Mouse (Mus musculus): Measurements from ENCODE around the gene Mbnl1.

Gene Mbnl1

GRCm38 (mm10) chr3:60613121-60613520 is 140.5 kb downstream of the Mbnl1 start:
- DNase-seq (ENCODE audit: low spot score) = no peak

DNA sequence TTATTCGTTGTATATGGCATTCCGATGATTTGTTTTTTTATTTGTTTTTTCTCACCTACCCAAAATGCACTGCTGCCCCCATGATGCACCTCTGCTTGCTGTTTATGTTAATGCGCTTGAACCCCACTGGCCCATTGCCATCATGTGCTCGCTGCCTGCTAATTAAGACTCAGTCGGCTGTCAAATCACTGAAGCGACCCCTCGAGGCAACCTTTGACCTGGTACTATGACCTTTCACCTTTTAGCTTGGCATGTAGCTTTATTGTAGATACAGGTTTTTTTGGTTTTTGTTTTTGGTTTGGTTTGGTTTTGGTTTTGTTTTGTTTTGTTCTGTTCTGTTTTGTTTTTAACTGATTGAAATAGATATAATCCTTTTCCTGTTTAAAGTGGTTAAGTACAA is 141.9 kb downstream of the Mbnl1 start:
- DNase-seq (ENCODE audit: low spot score) = no peak

DNA sequence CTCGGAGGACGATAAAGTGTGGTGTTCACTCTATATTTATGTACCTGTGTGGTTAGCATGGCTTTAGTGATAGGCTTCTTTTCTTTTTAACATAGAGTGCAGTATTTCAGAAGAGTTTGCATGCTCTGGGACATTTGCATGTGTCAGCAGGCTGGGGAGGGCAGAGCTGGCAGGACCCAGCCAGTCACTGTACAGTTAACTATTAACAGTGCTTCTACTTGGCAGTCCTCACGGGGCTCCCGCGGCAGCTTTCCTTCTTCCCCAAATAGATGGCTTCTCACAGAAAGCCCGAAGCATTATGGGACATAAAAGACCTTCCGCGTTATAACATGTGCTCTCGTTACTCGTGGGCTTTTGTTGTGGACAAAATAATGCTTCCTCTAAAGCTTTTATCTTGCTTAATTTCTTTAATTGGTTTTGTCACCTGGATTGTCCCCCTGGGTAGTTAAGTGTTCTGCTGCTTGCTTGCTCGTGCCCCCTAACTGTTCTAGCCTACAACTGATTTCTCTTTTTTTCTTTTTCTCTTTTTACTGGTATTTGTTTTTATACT is 142.5 kb downstream of the Mbnl1 start:
- DNase-seq (ENCODE audit: low spot score) = no peak

DNA sequence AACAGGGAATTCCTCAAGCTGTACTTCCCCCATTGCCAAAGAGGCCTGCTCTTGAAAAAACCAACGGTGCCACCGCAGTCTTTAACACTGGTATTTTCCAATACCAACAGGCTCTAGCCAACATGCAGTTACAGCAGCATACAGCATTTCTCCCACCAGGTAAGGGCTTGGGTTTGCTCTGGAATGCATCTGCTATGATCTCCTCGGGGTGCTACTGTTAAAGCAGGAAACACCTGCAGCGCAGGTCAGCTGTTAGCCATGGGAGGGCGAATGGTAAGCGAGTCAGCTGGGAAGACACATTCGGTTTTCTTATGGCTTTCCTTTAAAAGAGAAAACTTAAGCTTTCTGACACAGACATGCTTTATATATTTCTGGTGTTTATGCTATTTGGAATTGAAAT is 143.0 kb downstream of the Mbnl1 start:
- DNase-seq (ENCODE audit: low spot score) = no peak

DNA sequence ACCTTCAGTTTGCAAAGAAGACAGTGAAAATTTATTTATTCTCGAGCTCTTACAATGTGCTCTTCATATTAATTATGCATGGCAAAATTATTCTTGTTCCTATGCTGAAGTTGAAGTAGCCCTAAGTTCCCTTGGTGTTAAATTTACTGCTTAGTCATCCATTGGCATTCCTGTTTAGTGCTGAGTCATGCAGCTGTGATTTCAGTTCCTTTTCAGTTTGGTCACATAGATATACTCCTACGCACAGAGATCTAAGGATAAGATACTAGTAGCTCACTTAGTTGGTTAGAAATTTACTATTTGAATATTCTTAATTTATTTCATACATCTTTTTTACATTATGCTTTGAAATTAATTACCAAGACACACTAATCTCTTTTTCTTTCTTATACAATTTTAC is 143.5 kb downstream of the Mbnl1 start:
- DNase-seq (ENCODE audit: low spot score) = no peak

GRCm38 (mm10) chr3:60617643-60618042 is 145.0 kb downstream of the Mbnl1 start:
- DNase-seq (ENCODE audit: low spot score) = peak; percentile 15

DNA sequence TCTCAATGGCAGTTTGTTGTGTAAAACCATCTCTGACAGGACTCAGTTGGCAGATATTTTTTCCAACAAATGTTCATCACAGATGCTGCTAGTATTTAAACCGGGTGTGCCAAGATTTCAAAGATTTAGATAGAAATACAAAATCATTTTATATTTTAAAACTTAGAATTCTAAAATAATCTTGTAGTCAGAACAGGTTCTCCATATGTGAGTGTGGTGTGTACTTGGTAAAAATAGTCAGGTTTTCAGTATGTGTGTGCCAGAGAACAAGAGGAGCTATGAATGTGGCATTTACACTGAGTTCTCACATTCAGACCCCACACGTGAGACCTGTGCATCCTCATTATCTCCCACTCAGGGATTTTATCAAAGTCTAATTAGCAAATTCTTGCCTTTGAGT is 147.6 kb downstream of the Mbnl1 start:
- no peak for DNase-seq (ENCODE audit: low spot score)

GRCm38 (mm10) chr3:60631183-60631582 is 158.6 kb downstream of the Mbnl1 start:
- DNase-seq (ENCODE audit: low spot score) = no peak

DNA sequence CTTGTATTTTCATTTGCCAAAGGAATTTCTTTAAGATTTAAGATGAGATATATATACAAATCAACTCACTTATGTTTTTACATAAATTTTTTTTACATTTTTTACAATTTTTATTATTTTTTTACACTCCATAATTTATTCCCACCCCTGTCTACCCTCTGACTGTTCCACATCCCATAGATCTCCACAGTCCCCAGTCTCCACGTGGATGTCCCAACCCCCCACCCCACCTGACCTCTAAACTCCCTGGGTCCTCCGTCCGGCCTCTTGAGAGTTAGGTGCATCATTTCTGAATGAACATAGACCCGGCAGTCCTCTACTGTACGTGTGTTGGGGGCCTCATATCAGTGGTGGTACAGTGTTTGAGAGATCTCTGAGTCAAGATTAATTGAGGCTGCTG is 159.1 kb downstream of the Mbnl1 start:
- DNase-seq (ENCODE audit: low spot score) = no peak

GRCm38 (mm10) chr3:60632796-60633466 is 160.3 kb downstream of the Mbnl1 start:
- no peak for DNase-seq (ENCODE audit: low spot score)

DNA sequence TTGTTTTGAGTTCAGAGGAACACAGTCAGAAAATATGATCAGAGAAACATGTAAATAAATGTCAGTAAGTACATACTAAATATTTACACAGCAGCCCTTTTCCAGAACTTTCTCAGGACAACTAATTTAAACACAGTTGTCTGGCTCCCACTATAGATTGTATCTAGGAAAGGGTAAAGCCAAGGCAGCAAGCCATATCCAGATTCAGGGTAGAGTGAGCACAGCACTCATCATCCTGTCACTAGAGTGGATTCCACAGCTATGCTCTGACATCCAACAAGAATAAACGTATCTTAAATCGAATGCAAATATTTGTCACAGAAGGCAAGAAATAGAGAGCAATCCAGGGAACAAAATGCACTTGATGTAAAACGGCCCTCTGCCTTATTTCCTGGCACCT is 165.9 kb downstream of the Mbnl1 start:
- DNase-seq (ENCODE audit: low spot score) = no peak

GRCm38 (mm10) chr3:60639135-60639534 is 166.5 kb downstream of the Mbnl1 start:
- DNase-seq (ENCODE audit: low spot score) = no peak

GRCm38 (mm10) chr3:60642227-60642626 is 169.6 kb downstream of the Mbnl1 start:
- no peak for DNase-seq (ENCODE audit: low spot score)

DNA sequence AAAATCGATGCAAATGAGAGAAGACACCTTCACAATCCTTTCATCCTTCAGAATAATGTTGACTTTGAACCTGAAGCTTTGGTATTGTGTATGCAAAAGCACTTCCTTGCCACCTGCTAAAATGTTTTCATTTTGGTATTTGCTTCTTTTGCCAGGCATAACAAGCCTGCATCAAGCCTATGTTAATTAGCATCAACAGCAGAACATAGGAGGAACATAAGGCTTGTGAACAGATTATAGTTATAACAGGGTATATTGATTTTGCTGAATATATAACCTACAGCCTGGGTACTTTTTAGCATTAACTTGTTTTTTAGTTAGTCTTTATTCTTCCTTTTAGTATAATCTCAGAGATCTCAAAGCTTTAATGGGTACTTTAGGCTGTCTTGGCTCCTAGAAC is 172.9 kb downstream of the Mbnl1 start:
- no peak for DNase-seq (ENCODE audit: low spot score)

DNA sequence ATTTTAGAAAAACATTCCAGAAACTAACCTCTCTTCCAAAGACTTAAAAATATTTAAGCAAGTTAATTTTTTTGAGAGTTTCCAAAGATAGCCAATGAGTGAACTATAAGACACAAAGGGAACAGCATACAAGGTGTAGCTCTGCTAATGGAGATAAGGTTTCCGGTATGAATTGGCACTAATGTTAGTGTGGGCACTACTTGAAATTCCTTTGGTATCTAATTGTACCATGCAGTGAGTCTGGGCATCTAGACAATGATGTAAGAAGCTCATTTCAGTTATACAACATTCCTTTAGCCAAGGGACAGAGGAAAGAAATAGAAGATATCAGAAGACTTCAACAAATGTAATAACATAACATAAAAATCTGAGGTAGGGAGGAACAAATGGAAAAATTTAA is 175.7 kb downstream of the Mbnl1 start:
- DNase-seq (ENCODE audit: low spot score) = no peak

DNA sequence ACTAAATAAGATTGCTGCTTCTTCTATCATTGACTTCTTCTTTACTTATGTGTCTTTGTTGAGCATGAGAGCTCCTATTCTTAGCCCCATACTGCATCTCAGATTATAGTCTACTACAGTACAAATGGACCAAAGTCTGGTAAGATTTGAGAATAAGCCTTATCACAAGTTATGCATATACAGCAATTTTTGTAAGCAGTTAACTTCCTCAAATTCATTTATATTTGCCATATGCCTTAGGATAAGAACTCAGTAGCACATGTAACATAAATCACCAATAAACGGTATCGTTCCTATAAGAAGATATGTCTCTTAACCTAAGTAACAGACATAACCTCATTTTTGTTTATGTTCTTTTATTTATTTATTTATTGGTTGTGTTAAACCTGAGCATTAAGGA is 188.1 kb downstream of the Mbnl1 start:
- no peak for DNase-seq (ENCODE audit: low spot score)
